Mouse (Mus musculus) heart, postnatal 14 days (tissue): Measurements from ENCODE around the gene Kcnj9. TPM values are rescaled to one million over a fixed set of nuclear protein-coding genes. Genes with fewer than 3 reads are reported as not detected.

Source experiments
- DNase-seq, 2 experiments: peaks; one replicate each; pipeline ENCODE4 v3.0.0; 2021 to 2022
- intact Hi-C: fragments of 180-260 bp; cut with DNase I; formaldehyde crosslinking; loops from one replicate; pipeline ENCODE4 v1.15.1; 2025
- total RNA-seq, 2 experiments: library from RNA; stranded (reverse); gene quantifications; 2 replicates each; pipeline ENCODE4 v1.2.3; 2021

Kcnj9 gene
- total RNA-seq, 2 experiments from 2014 or later, result not detected

DNA sequence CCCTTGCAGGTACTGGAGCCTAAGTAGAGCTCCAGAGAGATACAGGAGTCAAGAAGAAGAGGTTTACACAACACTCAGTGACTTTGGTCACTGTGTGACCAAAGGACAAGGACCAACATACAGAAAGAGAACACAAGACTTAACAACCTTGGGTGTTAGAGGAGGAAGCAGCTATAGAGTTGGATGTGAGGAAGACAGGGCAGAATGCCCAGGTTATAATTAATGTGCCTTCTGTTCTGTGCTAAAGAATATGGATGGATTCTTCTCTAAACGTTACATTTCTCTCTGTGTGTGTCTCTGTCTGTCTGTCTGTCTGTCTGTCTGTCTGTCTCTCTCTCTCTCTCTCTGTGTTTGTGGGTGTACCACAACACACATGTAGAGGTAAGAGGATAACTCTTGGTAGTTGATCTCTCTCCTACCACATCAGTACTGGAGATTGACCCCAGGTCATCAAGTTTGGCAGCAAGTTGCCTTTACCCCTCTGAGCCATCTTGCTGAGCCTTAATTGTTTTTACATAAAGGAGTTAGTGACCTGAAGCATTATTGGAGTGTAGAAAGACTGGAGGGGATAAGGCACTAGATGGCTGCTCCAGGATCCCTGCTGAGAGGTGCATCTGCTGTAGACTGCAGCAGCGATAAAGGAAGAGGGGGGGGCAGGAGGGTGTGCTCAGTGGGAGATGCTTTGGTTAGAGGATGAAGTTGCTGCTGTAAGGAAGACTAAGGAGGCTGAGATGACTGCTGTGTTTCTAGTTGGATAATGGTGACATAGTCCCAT lies 8.5 kb upstream of the Kcnj9 start:
- no peak for DNase-seq
- intact Hi-C loops, result no loop called here

DNA sequence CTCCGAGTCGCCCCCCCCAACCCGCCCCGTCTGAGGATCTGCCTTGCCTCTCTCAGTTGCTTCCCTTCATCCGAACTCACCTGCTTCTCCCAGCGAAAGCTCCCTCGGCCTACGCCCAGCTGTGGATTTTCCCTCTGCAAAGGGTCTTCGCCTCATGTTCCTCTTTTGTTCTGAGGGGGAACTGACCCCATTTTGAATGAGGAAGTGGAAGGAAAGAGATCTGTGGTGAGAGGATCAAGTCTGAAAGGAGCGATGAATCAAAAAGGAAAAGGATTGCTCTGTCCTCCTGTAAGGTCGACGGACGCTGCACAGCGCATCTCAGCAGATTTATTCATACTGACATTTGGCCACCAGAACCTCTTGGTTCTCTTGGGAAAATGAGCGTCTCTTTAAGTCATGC lies 6.7 kb upstream of the Kcnj9 start:
- intact Hi-C loops, result no loop called here
- DNase-seq, result no peak

DNA sequence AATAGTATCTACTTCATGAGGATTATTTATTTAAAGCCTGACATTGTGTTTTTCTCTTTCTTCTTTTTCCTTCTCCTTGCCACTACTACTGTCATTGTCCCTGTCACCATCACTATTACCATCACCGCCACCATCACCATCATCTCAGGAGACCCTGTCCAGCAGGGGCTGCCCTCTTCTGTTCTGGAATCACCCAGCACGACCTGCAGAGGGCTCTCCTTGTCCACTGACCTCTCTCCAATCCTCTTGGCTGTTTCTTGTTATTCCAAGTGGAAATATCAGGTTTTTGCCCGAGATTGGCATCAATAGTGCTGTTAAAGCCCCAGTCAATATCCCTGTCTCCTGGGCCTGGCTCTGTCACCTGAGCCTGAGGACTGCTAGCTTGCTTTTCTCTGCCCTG lies 4.4 kb upstream of the Kcnj9 start:
- intact Hi-C loops, result no loop called here
- no peak for DNase-seq

DNA sequence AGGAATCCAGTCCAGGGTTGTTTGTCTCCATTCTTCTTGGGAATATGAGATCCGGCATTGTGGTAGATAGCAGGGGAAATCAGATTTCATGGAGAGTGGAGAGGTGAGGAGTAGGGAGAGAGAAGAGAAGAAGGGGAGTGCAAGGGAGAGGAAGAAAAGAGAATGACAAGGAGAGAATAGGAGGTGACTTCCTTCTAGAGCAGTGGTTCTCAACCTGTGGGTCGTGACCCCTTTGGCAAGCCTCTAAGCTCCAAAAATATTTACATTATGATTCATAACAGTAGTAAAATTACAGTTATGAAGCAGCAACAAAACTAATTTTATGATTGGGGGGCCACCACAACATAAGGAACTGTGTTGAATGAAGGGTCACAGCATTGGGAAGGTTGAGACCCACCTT lies 3.8 kb upstream of the Kcnj9 start:
- DNase-seq, result no peak
- intact Hi-C loops, result no loop called here

- intact Hi-C loops, result no loop called here
- no peak for DNase-seq
Observed at GRCm38 (mm10) chr1:172331422-172331947, 2.4 kb upstream of the Kcnj9 start.

GRCm38 (mm10) chr1:172329616-172330015 lies 498 bp upstream of the Kcnj9 start:
- no peak for DNase-seq
- intact Hi-C loops, result no loop called here

- intact Hi-C loops, result no loop called here
- no peak for DNase-seq
Observed at GRCm38 (mm10) chr1:172328461-172328860, 657 bp downstream of the Kcnj9 start.

GRCm38 (mm10) chr1:172328041-172328440 lies 1.1 kb downstream of the Kcnj9 start:
- intact Hi-C loops, result no loop called here

GRCm38 (mm10) chr1:172327206-172328001 lies 1.7 kb downstream of the Kcnj9 start:
- intact Hi-C loops, result no loop called here
- DNase-seq, result no peak

More at GRCm38 (mm10) chr1:172328041-172328440, 1.1 kb downstream of the Kcnj9 start:
- no peak for DNase-seq

DNA sequence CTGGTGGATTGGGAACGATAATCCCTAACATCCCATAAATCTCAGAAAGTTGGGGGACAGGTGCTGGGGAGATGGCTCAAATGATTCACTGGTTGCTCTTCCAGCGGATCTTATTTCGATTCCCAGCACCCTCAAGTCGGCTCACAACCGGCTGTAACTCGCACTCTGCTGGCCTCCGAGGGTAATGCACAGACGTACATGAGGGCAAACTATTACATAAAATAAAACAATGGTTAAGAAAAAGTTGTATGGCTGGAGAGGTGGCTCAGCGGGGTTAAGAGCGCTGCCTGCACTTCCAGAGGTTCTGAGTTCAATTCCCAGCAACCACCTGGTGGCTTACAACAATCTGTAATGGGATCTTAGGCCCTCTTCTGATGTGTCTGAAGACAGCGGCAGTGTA lies 2.4 kb downstream of the Kcnj9 start:
- intact Hi-C loops, result no loop called here
- DNase-seq, result no peak

DNA sequence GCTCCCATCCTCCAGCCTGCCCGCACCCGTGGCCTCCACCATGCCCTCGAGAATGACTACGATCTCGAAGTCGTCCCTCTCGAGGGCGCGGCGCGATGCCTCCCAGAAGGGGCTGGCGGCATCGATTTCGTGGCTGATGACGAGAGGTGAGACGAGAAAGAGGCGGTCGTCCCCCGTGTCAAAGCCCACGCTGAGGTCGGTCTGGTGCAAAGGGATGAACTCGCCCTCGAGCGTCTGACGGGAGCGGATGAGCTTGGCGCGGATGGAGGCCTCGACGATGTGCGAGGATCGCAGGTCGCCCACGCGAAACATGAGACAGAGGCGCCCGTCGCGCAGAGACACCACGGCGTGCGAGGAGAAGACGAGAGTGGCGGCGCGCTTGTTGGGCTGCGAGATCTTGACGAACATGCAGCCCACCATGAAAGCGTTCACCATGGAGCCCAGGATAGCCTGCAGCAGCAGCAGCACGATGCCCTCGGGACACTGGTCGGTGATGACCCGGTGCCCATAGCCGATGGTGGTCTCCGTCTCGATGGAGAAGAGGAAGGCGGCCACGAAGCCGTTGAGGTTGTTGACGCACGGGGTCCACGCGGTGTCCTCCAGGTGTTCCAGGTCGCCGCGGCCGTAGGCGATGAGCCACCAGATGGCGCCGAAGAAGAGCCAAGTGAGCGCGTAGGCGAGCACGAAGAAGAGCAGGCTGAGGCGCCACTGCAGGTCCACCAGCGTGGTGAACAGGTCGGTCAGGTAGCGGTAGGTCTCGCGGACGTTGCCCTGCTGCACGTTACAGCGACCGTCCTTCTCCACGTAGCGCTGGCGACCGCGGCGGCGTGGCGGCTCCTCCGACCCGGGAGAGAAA lies 3.2 kb downstream of the Kcnj9 start:
- peak; percentile 65 to 71 for DNase-seq
- intact Hi-C loops, result no loop called here

GRCm38 (mm10) chr1:172324725-172325124 lies 4.4 kb downstream of the Kcnj9 start:
- intact Hi-C loops, result no loop called here
- DNase-seq, result peak; percentile 80 to 85

DNA sequence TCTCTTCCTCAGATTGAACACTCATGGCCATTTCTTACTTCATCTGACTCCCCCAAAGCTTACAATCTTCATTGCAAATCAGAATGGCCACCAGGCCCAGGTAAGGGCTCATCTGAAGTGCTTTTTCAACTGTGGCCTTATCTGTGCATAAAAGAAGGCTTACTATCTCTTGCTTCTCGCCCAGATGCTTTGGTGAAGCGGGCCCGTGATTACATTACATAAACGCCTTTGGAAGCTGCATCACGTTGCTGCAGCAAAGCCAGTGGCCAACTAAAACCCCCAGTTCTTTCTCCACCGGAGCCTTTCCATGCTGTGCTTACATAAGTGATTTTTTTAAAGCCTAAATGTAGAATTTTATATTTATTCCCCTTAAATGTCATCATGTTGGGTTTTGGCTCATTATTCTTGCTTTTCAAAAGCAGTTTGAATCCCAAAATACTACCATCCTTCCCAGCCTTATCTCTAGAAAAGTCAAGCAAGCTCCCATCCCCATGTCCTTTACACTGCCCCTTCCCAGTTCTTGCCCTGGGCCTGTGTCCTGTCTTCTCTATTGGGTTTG lies 5.2 kb downstream of the Kcnj9 start:
- DNase-seq, result no peak
- intact Hi-C loops, result no loop called here

DNA sequence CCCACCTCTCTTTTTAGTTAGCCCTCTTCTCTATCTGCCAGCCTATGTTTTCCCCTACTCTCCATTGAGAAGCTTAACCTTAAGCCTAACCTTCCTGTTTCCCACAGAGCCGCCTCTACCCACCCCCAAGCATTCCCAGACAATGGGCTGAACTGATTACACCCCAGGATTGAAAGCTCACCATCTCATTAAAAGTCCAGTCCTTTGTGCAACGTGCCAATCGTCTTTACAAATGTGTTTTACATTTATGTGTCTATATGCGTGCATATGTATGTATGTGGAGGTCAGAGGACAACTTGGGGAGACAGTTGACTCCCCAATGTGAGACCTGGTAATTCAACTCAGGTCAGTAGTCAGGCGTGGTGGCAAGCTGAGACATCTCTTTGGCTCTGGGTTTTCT lies 5.8 kb downstream of the Kcnj9 start:
- intact Hi-C loops, result no loop called here
- no peak for DNase-seq

GRCm38 (mm10) chr1:172322725-172323124 lies 6.4 kb downstream of the Kcnj9 start:
- intact Hi-C loops, result no loop called here
- no peak for DNase-seq

- DNase-seq, result no peak
- intact Hi-C loops, result loop anchor here (10.0 kb wide), 1 partner anchor 505 kb away; no protein-coding TSS in a partner anchor
Observed at GRCm38 (mm10) chr1:172319921-172320411, 9.2 kb downstream of the Kcnj9 start.

DNA sequence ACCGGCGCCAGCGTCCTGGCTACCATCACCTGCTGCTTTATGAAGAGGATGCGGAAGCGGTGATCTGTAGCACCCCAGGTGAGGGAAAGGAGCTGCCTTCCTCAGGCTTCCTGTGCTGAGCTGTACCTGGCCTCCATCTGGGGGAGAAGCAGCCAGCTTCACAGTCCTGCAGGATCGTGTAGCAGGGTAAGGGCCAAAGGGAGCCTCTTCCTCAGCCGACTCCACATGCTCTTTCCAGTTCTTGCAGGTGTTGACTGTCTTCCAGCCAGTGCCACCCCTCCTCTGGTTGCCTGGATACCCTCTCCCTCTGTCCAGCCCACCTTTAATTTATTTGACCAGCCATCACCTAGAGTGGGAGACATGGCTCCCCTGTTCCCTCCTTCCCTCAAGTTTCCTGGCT lies 9.8 kb downstream of the Kcnj9 start:
- DNase-seq, result no peak
- intact Hi-C loops, result loop anchor here (10.0 kb wide), 1 partner anchor 505 kb away; no protein-coding TSS in a partner anchor

DNA sequence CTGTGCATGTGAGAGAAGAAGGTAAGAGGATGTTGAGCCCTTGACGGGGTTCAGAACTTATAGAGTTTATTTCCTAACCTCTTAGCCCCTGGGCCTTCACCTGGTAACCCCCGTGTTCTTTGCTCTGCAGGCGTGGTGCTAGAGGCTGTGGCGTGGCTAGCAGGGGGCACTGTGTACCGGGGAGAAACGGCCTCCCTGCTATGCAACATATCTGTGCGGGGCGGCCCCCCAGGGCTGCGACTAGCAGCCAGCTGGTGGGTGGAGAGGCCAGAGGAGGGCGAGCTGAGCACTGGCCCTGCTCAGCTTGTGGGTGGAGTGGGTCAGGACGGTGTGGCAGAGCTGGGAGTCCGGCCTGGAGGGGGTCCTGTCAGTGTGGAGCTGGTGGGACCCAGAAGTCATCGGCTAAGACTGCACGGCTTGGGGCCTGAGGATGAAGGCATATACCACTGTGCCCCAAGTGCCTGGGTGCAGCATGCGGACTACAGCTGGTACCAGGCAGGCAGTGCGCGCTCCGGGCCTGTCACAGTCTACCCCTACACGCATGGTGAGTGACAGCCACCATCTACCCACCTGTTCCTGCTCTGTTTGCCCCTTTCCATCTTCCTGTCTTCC lies 10.6 kb downstream of the Kcnj9 start:
- intact Hi-C loops, result loop anchor here (10.0 kb wide), 1 partner anchor 504 kb away; no protein-coding TSS in a partner anchor
- no peak for DNase-seq

GRCm38 (mm10) chr1:172317946-172318345 lies 11.2 kb downstream of the Kcnj9 start:
- intact Hi-C loops, result loop anchor here (10.0 kb wide), 1 partner anchor 503 kb away; no protein-coding TSS in a partner anchor

More at GRCm38 (mm10) chr1:172317946-172318345, 11.2 kb downstream of the Kcnj9 start:
- no peak for DNase-seq
